Mouse (Mus musculus) kidney, adult 2 months (tissue): Measurements from ENCODE around the gene Sergef. TPM values are rescaled to one million over a fixed set of nuclear protein-coding genes. Genes with fewer than 3 reads are reported as not detected.

Experiments used
- DNase-seq: peaks from one replicate; pipeline ENCODE4 v3.0.0; 2021
- H3K27ac ChIP-seq: fragments of 200-500 bp; 2 replicates; pipeline ENCODE4 v1.5.1; 2012; ENCODE audit warnings: low read depth, low read length, control low read depth, inconsistent platforms; ENCODE audit not compliant: insufficient read depth
- H3K27me3 ChIP-seq: fragments of 200-500 bp; replicated peaks from 2 replicates; pipeline ENCODE4 v1.6.1; 2012; ENCODE audit warnings: mild to moderate bottlenecking, moderate library complexity, low read length, inconsistent platforms; ENCODE audit not compliant: control insufficient read depth, insufficient read depth
- H3K36me3 ChIP-seq: fragments of 200-500 bp; 2 replicates; pipeline ENCODE4 v1.6.1; 2012; ENCODE audit warnings: mild to moderate bottlenecking, moderate library complexity, low read length, inconsistent platforms; ENCODE audit not compliant: control insufficient read depth, insufficient read depth
- H3K4me1 ChIP-seq: fragments of 200-500 bp; 2 replicates; pipeline ENCODE4 v1.6.1; 2011; ENCODE audit warnings: low read length; ENCODE audit not compliant: control insufficient read depth, insufficient read depth
- H3K4me3 ChIP-seq: fragments of 200-500 bp; 2 replicates; pipeline ENCODE4 v1.5.1; 2011; ENCODE audit warnings: mild to moderate bottlenecking, low read depth, low read length, control low read depth; ENCODE audit not compliant: insufficient read depth
- CTCF ChIP-seq: fragments of 200-500 bp; conservative IDR thresholded peaks from 2 replicates; pipeline ENCODE4 v1.5.1; 2011; ENCODE audit warnings: low read depth, mild to moderate bottlenecking, control low read depth, low read length, moderate library complexity, mixed read lengths; ENCODE audit not compliant: insufficient read depth, insufficient read length
- POLR2A ChIP-seq: fragments of 200-500 bp; IDR thresholded peaks from one replicate; pipeline ENCODE4 v1.6.1; 2011; ENCODE audit warnings: low read depth, low read length, control low read depth
- WGBS: fragments of 180-500 bp; shearing (Covaris S2); methylation state at CpG from one replicate; pipeline ENCODE4 v1.1.7; 2018; 5-methylcytosine and 5-hydroxymethylcytosine counted together
- polyA plus RNA-seq: library from polyadenylated mRNA; depleted of rRNA; stranded (reverse); fragments of >200 nt; gene quantifications from 2 replicates; pipeline ENCODE4 v1.2.3, GENCODE M21; 2012

Sergef gene
- polyA plus RNA-seq, 1 experiment, result 16.8 TPM

DNA sequence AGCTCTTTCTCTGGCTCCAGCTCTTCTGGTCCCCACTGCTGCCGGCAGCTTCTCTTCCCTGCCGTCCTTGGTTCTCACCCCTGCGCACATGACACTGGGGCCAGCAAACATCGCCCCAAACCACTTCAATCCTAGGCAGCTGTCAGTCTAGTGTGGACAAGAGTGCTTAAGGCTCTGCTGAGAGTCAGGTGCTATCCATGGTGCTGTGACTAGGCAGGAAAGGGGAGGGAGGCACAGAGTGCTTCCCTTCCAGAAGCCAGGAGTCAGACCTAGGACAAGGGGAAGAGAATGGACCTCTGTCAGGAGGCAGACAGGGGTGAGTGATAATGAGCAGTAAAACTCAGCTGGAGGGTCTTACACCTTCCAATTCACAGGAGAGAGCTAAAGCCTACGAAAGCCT, 126.8 kb downstream of the Sergef start:
- Histone ChIP-seq H3K36me3 (no peaks in the 10 kb centered on the region), H3K27ac (no peak overlapping the region), H3K4me1 (no peaks in the 10 kb centered on the region), H3K27me3 (no peaks in the 10 kb centered on the region), H3K4me3 (no peak overlapping the region)
- WGBS, result 79% methylated on average over 5 of the region's 5 CpGs
- no peak for DNase-seq
- no peak for TF ChIP-seq CTCF
- TF ChIP-seq POLR2A, result no peak

DNA sequence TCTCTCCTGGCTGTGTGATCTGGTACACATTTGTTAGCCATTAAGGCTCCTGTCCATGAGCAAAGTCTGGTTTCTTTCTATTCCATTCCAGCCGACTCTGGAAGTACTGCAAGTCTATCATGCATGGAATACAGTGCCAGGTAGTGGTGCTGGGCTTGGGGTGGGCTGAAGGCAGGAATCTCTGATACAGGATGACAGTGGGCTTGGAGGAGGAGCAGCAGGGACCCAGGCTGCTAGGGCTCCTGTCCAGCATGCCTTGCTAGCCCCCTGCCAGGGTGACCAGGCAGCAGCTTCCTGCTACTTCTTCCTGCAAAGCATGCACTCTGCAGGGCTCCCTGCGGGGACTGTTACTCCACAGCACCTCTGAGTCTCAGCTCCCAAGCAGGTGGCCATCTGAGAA, 128.8 kb downstream of the Sergef start:
- no peak overlapping the region for H3K27ac ChIP-seq
- no peak for DNase-seq
- no peaks in the 10 kb centered on the region for H3K36me3 ChIP-seq
- TF ChIP-seq CTCF (no peak), POLR2A (no peak)
- 76% methylated on average over 2 of the region's 2 CpGs for WGBS
- H3K4me1 ChIP-seq, result no peaks in the 10 kb centered on the region
- H3K4me3 ChIP-seq, result no peak overlapping the region
- H3K27me3 ChIP-seq, result no peaks in the 10 kb centered on the region

DNA sequence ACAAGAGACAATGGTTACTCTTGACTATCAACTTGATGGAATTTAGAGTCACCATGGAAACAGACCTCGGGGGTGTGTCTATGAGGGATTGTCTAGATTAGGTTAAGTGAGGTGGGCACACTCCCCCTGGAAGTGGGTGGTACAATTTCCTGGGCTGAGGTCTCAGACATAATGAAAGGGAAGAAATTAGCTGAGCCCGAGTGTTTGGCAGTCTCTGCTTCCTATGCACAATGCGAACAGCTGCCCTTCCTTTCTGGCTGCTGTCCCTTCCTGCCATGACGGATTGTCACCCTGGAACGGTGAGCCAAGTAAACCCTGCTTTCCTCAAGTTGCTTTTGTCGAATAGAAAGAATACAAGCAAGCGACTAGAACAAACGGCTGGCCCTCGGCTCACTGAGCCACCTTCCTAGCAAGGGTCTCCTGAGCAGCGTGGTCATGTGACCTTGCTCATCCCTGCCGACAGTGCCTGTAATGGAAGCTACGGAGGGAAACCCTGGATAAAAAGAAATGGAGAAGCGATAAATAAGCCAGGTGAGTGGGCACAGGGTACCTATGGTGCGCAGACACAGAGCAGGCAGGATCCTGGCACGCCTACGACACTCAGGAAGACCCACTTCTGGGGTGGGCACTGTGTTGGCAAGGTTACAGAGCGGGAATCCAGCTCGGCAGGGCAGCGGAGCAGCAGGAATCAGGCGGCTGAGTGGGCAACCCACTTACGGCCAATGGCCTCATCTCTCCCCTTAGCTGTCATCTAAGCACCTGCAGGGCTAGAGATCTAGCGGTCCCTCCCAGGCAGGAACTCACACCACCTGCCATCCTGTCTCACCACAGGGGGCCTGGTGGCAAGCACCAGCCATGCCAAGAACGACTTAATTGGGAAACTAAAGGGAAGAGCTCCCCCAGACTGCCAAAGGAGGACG, 130.0 kb downstream of the Sergef start:
- Histone ChIP-seq H3K27ac (no peak overlapping the region), H3K36me3 (no peaks in the 10 kb centered on the region), H3K4me3 (no peak overlapping the region), H3K27me3 (no peaks in the 10 kb centered on the region), H3K4me1 (no peaks in the 10 kb centered on the region)
- WGBS, result 67% methylated on average over 24 of the region's 24 CpGs
- DNase-seq, result peak; percentile 71
- no peak for TF ChIP-seq CTCF
- no peak for TF ChIP-seq POLR2A

DNA sequence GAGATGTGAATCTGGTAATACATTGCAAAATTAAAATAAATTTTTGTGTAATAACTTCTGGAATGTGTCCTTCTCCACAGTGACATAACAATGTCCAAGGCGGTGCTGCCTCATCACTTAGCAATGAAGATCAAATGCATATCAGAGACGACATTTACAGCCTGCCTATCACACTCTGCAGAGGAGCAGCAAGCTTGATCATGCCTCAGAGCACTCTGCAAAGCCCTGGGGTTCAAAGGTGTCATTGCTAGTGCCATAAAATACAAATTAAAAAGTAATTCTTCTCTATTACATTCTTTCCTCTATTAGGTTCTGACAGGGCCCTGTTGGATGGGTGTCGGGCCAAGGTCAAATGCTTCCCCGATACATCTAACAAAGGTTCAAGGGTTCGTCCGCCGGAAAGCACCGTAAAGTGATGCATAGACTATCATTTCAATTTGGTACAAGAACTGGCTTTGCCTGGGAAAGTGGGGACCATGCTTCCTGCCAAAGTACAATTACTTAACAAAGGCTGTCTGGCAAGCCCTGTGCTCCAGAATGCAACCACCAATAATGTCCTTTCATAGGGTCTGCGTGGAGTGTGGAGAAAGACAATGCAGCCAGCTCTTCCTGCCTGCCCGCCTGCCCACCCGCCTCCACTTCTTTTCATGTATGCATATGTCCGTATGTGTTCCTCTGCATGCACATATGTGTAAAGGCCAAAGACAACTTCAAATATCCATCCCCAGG, 130.9 kb downstream of the Sergef start:
- no peak overlapping the region for H3K4me3 ChIP-seq
- H3K4me1 ChIP-seq, result no peaks in the 10 kb centered on the region
- H3K36me3 ChIP-seq, result no peaks in the 10 kb centered on the region
- no peak overlapping the region for H3K27ac ChIP-seq
- DNase-seq, result peak; percentile 13
- H3K27me3 ChIP-seq, result no peaks in the 10 kb centered on the region
- TF ChIP-seq CTCF (no peak), POLR2A (no peak)
- 53% methylated on average over 12 of the region's 12 CpGs for WGBS

DNA sequence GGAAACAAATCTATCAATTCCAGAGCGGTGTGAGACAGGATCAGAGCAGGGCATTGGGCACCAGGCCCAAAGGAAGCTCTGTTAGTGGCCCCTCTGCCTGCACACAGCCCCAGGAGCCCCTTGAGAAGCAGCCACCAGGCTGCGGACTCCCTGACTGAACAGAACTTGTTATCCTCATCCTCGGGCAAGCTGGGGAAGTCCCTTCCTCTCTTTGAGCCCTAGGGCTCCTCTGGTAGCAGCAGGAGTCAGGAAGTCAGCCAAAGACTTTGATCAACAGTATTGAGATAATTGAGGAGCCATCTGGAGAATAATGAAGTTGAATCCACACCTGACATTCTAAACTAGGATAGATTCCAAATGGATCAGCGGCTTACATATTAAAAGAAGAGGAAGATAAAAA, 135.4 kb downstream of the Sergef start:
- 71% methylated on average over 4 of the region's 4 CpGs for WGBS
- TF ChIP-seq CTCF, result no peak
- TF ChIP-seq POLR2A, result no peak
- H3K4me3 ChIP-seq, result no peak overlapping the region
- no peaks in the 10 kb centered on the region for H3K36me3 ChIP-seq
- H3K27me3 ChIP-seq, result no peaks in the 10 kb centered on the region
- no peak overlapping the region for H3K27ac ChIP-seq
- no peaks in the 10 kb centered on the region for H3K4me1 ChIP-seq
- DNase-seq, result no peak

DNA sequence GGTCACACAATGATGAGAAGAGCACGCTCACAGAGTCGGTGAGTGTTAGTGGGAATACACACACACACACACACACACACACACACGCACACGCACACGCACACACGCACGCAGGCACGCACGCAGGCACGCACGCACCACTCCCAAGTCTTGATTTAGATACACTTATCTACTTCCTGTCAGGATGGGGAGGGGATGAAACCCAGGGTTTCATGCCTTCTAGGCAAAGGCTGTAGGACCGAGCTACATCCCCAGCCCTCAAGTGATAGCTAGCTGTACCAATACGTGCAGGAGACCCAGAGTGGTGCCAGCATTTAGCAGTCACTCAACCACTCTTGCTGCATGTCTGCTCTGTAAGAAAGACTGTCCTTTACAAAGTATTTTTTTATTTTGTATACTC, 137.0 kb downstream of the Sergef start:
- Histone ChIP-seq H3K27ac (no peak overlapping the region), H3K27me3 (no peaks in the 10 kb centered on the region), H3K36me3 (no peaks in the 10 kb centered on the region), H3K4me3 (no peak overlapping the region), H3K4me1 (no peaks in the 10 kb centered on the region)
- TF ChIP-seq POLR2A, result no peak
- TF ChIP-seq CTCF, result no peak
- 85% methylated on average over 13 of the region's 13 CpGs for WGBS
- DNase-seq, result no peak

DNA sequence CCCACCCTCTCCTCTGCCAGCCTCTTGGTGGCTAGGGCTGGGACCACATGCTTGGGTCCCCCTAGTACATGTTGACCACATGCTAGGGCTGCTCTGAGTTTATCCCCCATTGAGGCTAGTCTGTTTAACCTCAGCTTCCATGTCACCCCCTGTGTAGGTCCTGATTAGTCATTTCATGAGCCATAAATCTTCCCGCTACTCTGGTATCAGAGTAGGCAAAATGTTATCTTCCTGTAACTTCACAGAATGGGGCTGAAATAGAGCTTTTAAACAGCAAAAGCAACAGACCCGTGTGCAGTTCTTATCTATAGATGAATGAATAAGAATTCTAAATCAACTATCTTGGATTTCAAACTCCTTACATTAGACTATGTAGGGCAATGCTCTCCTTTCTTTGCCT, 138.1 kb downstream of the Sergef start:
- WGBS, result 79% methylated on average over 2 of the region's 2 CpGs
- Histone ChIP-seq H3K27ac (no peak overlapping the region), H3K4me1 (no peaks in the 10 kb centered on the region), H3K27me3 (no peaks in the 10 kb centered on the region), H3K36me3 (no peaks in the 10 kb centered on the region), H3K4me3 (no peak overlapping the region)
- no peak for TF ChIP-seq POLR2A
- no peak for TF ChIP-seq CTCF
- no peak for DNase-seq
